Mouse (Mus musculus) right cerebral cortex, adult 18-20 months (tissue): ENCODE measurements around the gene Ostn.

ENCODE experiments used
- DNase-seq: peaks from one replicate; pipeline ENCODE4 v3.0.0; 2022; ENCODE audit warnings: mixed read lengths

The Ostn gene

DNA sequence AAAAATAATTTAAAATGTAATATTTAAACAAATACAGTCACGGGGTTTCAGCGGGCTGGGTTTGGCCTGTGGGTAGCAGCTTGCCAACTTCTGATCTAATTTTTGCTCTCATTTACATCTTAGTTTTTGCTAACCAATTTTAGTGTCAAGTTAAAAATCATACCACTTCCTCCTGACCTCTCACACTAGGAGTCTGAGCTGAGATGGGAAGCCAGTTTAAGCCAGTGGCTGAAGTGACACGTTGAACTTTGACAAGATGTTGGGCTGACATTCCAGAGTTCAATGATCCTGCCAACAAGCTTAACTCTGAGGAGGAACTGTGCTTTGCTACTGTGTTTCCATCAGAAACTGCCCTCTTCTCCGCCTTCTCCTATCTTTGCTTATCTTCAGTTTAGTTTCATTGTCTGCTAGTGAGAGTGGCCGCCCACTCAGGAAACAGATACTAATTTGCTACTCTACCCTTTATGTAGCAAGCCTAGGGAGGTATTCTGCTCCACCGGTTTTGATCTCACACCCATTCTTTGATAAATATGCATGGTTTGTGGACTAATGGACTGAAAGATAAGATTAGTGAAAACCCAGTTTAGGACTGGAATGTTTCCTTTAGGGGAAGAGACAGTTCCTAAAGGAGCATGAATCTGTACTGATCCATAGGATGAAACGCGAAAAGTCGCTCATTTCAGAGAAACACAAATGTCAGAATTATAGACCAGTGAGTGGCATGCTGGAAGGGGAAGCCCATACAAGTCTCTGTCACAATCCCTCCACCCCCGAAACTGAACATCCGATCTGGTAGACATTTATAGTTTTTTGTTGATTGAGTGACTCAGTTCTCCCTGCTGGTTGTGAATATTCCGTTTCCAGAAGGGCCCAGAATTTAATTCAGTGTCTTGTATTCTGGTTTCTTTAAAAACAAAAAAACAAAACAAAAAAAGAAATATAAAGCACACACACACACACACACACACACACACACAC lies 80.6 kb downstream of the Ostn start:
- DNase-seq = no peak

DNA sequence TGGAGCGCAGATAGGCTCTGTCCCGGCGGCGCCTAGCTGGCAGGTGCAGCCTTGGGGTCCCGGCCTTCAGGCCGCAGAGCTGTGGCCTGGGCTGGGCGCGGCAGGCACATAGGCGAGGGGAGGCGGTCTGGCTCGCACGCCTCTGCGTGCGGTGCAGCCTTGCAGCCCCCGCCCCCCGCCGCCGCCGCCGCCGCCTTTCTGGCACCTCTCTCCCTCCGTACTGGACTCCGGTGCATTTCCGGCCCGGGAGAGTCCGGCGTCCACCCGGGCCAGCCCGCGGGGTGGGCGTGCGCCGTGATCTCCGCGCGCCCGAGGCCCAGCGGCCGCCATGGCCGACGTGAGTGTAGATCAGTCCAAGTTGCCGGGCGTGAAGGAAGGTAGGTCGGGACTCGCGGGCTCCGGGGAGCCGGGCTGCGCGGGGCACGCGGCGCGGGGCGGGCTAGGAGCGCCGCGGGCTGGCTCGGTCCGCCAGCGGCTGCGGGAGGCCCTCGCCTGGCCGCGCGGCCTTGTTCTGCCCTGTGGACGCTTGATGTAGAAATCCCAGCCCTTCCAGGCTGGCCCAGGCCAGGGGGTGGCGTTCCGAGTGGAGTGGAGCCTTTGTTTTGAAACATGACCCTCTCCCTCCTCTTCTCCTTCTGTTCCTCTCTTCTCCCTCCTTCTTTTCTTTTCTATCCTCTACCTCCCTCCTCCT lies 81.6 kb downstream of the Ostn start, which contains the start of gene Ccdc50:
Gene Ccdc50 (plus strand): TSS at position 109 of the 691 bp plus-strand sequence.
- peak; percentile 79 for DNase-seq

DNA sequence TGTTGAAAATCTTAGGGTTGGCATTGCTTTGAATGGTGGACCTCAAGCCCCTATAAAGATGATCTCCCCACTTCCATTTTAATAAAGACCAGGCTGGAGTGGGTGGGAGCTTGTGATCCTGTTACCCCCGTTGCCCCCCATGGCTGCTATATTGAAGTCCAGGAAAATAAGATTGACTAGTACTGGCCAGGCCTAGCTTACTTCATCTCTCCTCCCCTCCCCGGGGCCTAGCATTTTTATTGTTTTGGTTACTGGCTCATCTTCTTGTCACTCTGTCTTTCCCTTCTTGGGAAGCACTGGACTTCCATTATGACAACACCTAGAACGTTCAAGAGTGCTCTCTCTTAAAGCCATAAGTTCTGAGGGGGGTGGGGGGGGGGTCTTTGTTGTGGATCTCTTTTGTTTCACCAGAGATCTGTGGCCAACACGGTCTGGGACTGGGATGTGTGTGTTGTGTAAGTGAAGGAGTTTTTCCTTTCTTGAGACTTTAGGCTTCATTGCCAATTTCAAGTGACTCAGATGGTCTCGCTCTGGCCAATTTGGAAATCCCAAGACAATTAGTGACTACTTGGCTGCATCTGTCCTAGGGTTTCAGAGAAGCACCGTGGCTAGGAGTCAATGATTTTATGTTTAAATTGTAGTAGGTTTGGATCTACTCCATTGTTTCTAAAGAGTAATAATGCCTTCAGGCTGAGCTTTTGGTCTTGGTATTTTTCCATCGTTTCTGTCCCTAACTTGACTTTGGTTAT lies 82.4 kb downstream of the Ostn start:
- DNase-seq = no peak

DNA sequence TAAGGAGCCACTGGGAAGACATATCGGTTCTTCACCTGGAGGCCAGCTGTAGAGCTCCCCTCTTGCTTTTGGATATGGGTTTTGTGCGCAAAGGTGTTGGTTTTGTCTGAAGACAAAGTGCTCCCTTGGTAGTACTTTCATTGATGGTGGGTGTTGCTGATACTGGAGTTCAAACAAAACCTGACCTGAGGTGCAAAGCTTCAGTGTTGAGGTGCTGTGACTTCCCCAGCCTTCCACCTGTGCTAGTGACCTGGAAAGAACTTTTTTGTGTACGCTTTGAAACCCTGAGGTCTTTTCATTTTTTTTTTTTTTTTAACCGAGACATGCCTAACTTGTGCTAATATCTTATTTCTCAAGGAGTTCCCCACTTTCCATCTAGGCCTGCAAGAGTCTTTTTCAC lies 83.0 kb downstream of the Ostn start:
- no peak for DNase-seq

DNA sequence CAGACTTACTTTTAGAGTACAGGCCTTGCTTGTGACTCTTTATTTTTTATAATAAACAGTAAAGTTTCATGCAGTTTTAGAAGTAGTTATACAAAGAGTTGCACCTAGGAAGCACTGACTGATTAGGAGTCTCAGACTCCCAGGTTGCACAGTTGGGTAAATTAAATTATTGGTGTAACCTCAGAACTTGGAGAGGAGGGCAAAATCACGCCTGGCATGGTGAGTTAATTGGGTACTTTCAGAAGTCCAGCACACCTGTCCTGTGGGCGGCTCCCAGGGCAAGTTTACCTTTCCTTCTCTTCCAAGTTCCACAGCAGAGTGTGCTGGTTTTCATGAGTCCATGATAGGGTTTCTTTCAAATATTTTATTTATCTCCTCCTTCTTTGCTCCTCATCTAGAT lies 84.6 kb downstream of the Ostn start:
- DNase-seq = no peak

DNA sequence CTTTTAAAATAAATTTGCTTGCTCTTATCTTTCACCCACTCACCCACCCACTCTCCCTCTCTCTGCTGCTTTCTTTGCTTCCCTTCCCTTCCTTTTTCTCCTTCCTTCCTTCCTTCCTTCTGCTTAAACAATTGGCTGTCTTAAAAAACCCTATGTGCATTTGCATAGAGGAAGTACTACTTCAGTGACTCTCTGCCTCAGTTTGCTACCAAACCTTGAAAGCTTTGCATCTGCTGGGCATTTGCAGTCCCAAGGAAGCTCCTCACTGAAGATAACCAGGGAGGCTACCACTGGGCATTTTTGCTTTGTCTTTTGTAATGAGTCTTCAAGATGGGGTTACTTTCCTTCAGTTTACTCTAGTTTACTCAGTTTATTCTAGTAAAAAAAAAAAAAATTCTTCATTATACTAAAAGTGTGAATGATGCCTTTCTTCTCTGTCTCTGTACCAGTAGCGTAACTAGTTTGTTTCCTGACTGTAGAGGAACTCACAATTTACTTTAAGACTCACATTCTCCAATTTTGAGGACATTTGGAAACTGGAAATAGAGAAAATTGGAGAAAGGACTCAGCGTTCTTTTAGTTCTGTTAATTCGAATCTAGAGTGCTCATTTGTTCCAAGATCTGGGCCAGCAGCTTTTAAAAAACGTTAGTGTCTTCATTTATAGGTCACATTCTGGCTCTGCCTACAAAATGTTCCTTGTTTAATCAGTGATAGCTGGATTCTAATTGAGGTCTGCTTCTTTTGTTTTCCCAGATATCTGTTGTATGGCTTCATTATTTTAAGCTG lies 88.2 kb downstream of the Ostn start:
- DNase-seq = no peak

DNA sequence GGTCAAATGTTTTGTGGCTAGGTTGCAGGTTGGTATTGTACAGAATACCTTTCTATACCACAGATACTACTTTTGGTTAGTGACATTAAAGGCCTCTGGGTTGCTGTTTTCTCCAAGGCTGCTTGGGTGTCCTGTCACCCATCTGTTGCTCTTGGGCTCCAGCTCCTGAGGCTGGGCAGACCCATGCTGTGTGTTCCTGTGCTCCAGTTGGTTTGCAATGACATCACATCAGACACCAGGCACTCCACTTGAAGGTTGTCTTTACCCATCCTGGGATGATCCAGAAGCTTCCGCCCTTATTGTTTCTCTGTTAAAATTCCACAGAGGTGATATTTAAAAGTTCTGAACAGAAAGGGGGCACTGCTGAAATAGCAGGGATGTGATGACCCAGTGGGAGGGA lies 89.7 kb downstream of the Ostn start:
- no peak for DNase-seq

DNA sequence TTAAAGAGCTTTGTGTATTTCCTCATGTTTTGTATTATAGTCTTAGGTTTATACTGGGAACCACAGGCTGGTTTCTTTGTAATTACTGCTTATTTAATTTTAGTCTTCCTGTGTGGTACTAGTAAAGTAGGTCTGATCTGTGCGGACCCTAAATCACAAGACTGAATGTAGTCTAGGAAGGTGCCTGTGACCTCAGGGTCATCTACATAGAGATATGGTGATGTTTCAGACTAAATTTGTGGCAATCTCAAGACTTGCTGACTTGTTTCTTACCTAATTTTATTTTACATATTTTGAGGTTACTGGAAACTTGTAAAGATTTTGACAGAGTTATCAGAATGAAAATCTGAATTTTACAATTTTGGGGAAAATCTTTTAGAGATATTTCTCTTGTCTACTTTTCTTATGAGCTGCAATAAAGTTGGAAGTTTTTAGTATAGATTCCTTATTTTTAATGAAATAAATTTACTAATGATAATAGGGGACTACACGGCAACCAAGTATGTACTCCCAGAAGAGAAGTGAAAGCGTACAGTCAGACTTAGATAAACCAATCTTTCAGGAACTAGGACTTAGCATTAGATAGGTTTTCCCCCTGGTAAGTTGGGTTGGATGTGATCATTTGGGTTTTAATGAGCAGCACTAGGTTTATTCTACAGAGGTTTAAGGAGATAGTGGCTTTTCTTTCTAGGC lies 91.9 kb downstream of the Ostn start:
- DNase-seq = no peak

DNA sequence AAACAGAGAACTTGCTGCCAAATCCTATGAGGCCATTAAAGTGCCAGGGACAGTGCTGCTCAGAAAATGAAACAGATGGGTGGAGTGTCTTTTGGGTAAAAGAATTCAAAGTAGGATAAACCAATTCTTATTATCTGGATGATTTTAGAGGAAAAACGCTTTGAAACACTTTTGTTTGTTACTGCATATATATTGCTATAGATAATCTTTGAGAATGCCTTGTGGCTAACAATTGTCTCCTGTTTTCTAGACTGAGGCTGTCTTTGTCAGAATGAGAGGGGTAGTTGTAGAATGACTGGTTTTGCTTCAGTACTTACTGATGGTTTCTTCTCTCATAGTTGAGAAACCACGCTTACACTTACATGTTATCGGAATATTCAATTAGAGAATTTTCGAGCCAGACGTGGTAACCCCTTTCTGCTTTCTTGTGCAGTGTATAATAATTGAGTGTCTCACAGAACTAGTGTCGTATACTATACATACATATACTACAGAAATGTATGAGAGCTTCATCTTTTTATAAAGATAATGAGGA lies 92.5 kb downstream of the Ostn start:
- DNase-seq = no peak
